Mouse (Mus musculus) neural tube, embryonic 12.5 days (tissue): Measurements from ENCODE around the gene Msi2. TPM values are rescaled to one million over a fixed set of nuclear protein-coding genes. Genes with fewer than 3 reads are reported as not detected.

Experiments
- ATAC-seq: fragments of 200-750 bp; cut with Nextera tagmentation; 2 replicates; pipeline ENCODE4 v1.8.0; 2017; ENCODE audit warnings: low read depth, mild to moderate bottlenecking, moderate TSS enrichment, moderate library complexity; ENCODE audit not compliant: low FRiP score
- H3K27ac ChIP-seq: fragments of 300-500 bp; sonication (generic); 2 replicates; pipeline ENCODE4 v1.5.1; 2016
- H3K27me3 ChIP-seq: fragments of 300-500 bp; sonication (generic); replicated peaks from 2 replicates; pipeline ENCODE4 v1.6.1; 2016; ENCODE audit warnings: mild to moderate bottlenecking
- H3K36me3 ChIP-seq: fragments of 300-500 bp; sonication (generic); 2 replicates; pipeline ENCODE4 v1.6.1; 2016; ENCODE audit warnings: mild to moderate bottlenecking
- H3K4me1 ChIP-seq: fragments of 300-500 bp; sonication (generic); 2 replicates; pipeline ENCODE4 v1.6.1; 2016
- H3K4me2 ChIP-seq: fragments of 300-500 bp; sonication (generic); replicated peaks from 2 replicates; pipeline ENCODE4 v1.6.1; 2016; ENCODE audit warnings: mild to moderate bottlenecking
- H3K4me3 ChIP-seq: fragments of 300-500 bp; sonication (generic); 2 replicates; pipeline ENCODE4 v1.5.1; 2016
- H3K9ac ChIP-seq: fragments of 300-500 bp; sonication (generic); 2 replicates; pipeline ENCODE4 v1.6.1; 2016; ENCODE audit warnings: mild to moderate bottlenecking
- H3K9me3 ChIP-seq: fragments of 300-500 bp; sonication (generic); 2 replicates; pipeline ENCODE4 v1.6.1; 2016; ENCODE audit warnings: mild to moderate bottlenecking
- WGBS: fragments of 180-500 bp; shearing (Covaris S2); methylation state at CpG from one replicate; pipeline ENCODE4 v1.1.7; 2016; 5-methylcytosine and 5-hydroxymethylcytosine counted together
- polyA plus RNA-seq: library from polyadenylated mRNA; unstranded; fragments of >200 nt; fragmentation: Nextera tagmentation; extraction: Ambion mirVana; gene quantifications from 2 replicates; pipeline ENCODE4 v1.2.1, GENCODE M21; 2016

The Msi2 gene
- polyA plus RNA-seq, 1 experiment from 2014 or later: 27.9 TPM

- Histone ChIP-seq H3K27me3 (no peaks in the 10 kb centered on the region), H3K4me2 (no peak overlapping the region), H3K4me1 (peaks cover 57% of the 10 kb centered on the region), H3K36me3 (no peaks in the 10 kb centered on the region), H3K9ac (0 out of 2 replicates have a peak overlapping the region, but pooled peaks have one; percentile 13), H3K27ac (no peak overlapping the region), H3K9me3 (no peaks in the 10 kb centered on the region), H3K4me3 (no peak overlapping the region)
- ATAC-seq: no peak
- 82% methylated on average over 3 of the region's 3 CpGs for WGBS
Measured at GRCm38 (mm10) chr11:88628676-88629075, 89.6 kb downstream of the Msi2 start.

DNA sequence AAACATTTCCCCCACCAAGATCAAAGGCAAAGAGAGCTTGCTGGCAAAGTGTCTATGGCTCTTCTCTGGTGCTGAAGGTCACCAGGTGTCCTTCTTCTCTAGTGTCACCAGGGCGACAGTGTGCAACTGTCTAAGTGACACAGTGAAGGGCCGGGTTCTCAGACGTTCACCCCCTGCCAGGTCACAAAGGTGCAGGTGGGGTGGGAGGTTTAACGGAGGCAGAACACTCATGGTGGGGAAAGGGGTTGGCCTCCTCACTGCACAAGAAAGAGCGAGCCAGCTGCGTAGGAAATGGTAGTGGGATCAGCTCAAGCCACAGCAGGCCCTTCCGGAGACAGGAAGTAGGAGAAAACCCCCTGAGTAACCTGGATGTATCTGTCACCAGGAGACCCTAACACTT is 91.0 kb downstream of the Msi2 start:
- no peak for ATAC-seq
- Histone ChIP-seq H3K27ac (no peak overlapping the region), H3K4me2 (no peak overlapping the region), H3K4me1 (peaks cover 68% of the 10 kb centered on the region), H3K36me3 (no peaks in the 10 kb centered on the region), H3K27me3 (no peaks in the 10 kb centered on the region), H3K9me3 (no peaks in the 10 kb centered on the region), H3K4me3 (no peak overlapping the region), H3K9ac (no peak overlapping the region)
- WGBS: 63% methylated on average over 7 of the region's 7 CpGs

DNA sequence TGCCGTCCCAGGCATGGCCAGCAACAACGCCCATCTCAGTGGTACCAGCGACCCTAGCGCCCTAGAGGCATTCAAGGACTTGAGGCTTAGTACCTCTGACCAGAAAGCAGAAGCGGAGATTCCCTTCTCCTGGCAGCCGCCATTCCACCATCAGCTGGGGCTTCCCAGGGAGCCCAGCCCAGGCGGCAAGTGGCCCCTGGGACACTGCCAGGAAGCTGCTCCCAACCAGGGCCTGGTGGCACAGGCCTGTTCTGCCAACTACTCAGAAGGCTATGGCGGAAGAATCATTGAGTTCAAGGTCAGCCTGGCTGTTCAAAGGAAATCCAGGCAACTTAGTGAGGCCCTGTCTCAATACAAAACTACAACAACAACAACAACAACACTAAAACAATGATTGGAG is 91.7 kb downstream of the Msi2 start:
- WGBS: 70% methylated on average over 8 of the region's 8 CpGs
- Histone ChIP-seq H3K4me2 (no peak overlapping the region), H3K27me3 (no peaks in the 10 kb centered on the region), H3K27ac (no peak overlapping the region), H3K4me3 (no peak overlapping the region), H3K9ac (no peak overlapping the region), H3K36me3 (no peaks in the 10 kb centered on the region), H3K4me1 (peaks cover 76% of the 10 kb centered on the region), H3K9me3 (no peaks in the 10 kb centered on the region)
- ATAC-seq: no peak

DNA sequence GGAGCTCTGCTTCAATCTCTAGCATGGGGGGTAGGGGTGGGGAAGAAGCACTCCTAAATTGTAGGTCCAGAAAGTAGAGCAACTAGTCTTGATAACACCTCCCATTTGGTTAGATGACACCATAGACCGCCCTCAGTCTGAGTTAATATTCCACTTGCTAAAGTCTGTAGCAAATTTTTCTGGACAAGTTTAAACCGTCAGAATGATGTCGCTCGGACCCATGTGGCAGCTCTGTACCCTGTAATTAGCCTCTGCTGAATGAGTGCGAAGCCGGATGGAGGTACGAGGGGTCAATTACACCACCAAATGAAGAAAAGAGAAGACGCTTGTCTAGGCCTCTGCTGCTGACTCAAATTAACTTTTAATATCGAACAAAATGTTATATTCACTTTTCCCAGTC is 92.3 kb downstream of the Msi2 start:
- H3K4me1 ChIP-seq: peaks cover 81% of the 10 kb centered on the region
- no peak for ATAC-seq
- H3K36me3 ChIP-seq: no peaks in the 10 kb centered on the region
- H3K27me3 ChIP-seq: no peaks in the 10 kb centered on the region
- no peak overlapping the region for H3K27ac ChIP-seq
- H3K4me2 ChIP-seq: no peak overlapping the region
- H3K9me3 ChIP-seq: no peaks in the 10 kb centered on the region
- no peak overlapping the region for H3K9ac ChIP-seq
- no peak overlapping the region for H3K4me3 ChIP-seq
- WGBS: 73% methylated on average over 9 of the region's 9 CpGs

DNA sequence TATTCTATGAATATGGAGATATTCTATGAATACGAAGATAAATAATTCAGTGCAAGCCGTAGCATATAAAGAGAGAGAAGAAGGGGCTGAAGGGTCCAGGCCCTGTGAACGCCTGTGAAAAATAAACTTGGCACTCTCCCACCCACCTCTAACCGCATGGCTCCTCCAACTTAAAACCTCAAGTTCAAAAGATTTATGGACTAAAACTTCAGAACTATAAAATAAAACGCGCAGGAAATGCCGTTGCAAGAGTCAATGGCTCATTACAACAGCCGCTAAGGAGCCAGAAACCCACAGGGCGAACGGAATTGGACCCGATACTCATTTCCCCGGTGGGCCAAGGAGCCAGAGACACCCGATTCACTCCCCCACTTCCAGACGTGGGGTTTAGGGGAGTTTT is 93.2 kb downstream of the Msi2 start:
- Histone ChIP-seq H3K27ac (no peak overlapping the region), H3K9ac (no peak overlapping the region), H3K4me3 (no peak overlapping the region), H3K9me3 (no peaks in the 10 kb centered on the region), H3K27me3 (no peaks in the 10 kb centered on the region), H3K36me3 (no peaks in the 10 kb centered on the region), H3K4me2 (no peak overlapping the region), H3K4me1 (peaks cover 88% of the 10 kb centered on the region)
- 58% methylated on average over 14 of the region's 14 CpGs for WGBS
- ATAC-seq: no peak

DNA sequence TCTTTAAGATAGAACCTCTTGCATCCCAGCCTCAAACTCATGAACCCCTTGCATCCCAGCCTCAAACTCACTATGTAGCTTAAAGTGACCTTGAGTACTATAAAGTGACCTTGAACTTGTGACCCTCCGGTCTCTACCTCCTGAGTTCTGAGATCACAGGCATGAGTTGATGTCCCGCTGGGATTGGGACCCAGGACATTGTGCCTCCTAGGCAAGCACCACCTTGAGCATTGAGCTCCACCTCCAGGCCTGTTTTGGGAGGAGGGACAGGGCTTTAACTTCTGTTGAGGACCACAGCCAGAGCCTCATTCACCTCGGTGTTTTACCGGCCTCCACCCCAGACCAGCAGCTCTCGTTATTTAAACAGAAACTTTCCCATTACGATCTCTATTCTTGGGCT is 93.7 kb downstream of the Msi2 start:
- no peak for ATAC-seq
- 75% methylated on average over 6 of the region's 6 CpGs for WGBS
- H3K4me2 ChIP-seq: no peak overlapping the region
- no peak overlapping the region for H3K9ac ChIP-seq
- peaks cover 90% of the 10 kb centered on the region for H3K4me1 ChIP-seq
- H3K4me3 ChIP-seq: no peak overlapping the region
- H3K27me3 ChIP-seq: no peaks in the 10 kb centered on the region
- no peak overlapping the region for H3K27ac ChIP-seq
- no peaks in the 10 kb centered on the region for H3K36me3 ChIP-seq
- H3K9me3 ChIP-seq: no peaks in the 10 kb centered on the region

DNA sequence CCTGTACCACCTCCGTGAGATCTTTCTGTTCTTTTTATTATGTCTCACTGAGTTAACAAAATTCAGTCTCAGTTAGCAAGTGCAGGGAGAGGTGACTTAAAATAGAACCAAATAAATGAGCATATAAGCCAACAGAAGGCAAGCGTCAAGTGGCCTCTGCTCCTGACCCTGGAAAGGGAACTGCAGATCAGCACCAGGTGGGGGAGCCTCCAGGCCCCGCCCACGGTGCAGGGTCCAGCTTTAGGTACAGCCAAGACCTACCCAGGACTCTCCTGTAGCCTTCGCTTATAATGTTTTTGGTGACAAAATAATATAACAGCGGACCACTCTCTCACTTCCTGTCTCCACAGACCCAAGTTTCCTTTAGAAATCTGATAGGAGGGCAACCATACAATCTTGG is 94.6 kb downstream of the Msi2 start:
- H3K9ac ChIP-seq: no peak overlapping the region
- H3K36me3 ChIP-seq: no peaks in the 10 kb centered on the region
- no peaks in the 10 kb centered on the region for H3K27me3 ChIP-seq
- 79% methylated on average over 6 of the region's 6 CpGs for WGBS
- no peak overlapping the region for H3K4me2 ChIP-seq
- no peak overlapping the region for H3K4me3 ChIP-seq
- peaks cover 90% of the 10 kb centered on the region for H3K4me1 ChIP-seq
- H3K27ac ChIP-seq: no peak overlapping the region
- H3K9me3 ChIP-seq: no peaks in the 10 kb centered on the region
- ATAC-seq: no peak

DNA sequence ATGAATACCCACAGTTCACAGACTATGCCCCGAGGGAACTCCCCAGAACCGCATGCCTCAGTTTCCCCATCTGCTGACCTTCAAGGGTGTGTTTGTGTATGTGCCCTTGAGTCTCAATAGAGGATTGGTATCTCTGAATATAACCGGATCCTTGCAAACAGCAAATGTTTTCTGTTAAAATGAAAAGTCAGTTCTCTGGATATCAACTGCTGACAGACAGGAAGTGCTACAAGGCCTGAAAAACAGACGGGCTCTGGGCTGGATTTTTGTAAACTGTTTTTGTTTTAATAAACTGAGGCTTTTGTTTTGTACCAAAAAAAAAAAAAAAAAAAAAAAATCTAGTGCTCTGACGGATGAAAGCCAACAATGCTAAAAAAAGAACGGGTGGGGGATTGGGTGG is 95.8 kb downstream of the Msi2 start:
- no peak overlapping the region for H3K27ac ChIP-seq
- peaks cover 89% of the 10 kb centered on the region for H3K4me1 ChIP-seq
- H3K9ac ChIP-seq: no peak overlapping the region
- no peak overlapping the region for H3K4me3 ChIP-seq
- H3K9me3 ChIP-seq: no peaks in the 10 kb centered on the region
- 53% methylated on average over 6 of the region's 6 CpGs for WGBS
- H3K36me3 ChIP-seq: no peaks in the 10 kb centered on the region
- H3K27me3 ChIP-seq: no peaks in the 10 kb centered on the region
- no peak overlapping the region for H3K4me2 ChIP-seq
- ATAC-seq: no peak

GRCm38 (mm10) chr11:88621789-88622188 is 96.5 kb downstream of the Msi2 start:
- H3K27me3 ChIP-seq: no peaks in the 10 kb centered on the region
- H3K27ac ChIP-seq: no peak overlapping the region
- no peaks in the 10 kb centered on the region for H3K36me3 ChIP-seq
- H3K4me2 ChIP-seq: no peak overlapping the region
- WGBS: 83% methylated on average over 4 of the region's 4 CpGs
- no peaks in the 10 kb centered on the region for H3K9me3 ChIP-seq
- peaks cover 83% of the 10 kb centered on the region for H3K4me1 ChIP-seq
- H3K4me3 ChIP-seq: no peak overlapping the region
- ATAC-seq: no peak
- H3K9ac ChIP-seq: no peak overlapping the region

DNA sequence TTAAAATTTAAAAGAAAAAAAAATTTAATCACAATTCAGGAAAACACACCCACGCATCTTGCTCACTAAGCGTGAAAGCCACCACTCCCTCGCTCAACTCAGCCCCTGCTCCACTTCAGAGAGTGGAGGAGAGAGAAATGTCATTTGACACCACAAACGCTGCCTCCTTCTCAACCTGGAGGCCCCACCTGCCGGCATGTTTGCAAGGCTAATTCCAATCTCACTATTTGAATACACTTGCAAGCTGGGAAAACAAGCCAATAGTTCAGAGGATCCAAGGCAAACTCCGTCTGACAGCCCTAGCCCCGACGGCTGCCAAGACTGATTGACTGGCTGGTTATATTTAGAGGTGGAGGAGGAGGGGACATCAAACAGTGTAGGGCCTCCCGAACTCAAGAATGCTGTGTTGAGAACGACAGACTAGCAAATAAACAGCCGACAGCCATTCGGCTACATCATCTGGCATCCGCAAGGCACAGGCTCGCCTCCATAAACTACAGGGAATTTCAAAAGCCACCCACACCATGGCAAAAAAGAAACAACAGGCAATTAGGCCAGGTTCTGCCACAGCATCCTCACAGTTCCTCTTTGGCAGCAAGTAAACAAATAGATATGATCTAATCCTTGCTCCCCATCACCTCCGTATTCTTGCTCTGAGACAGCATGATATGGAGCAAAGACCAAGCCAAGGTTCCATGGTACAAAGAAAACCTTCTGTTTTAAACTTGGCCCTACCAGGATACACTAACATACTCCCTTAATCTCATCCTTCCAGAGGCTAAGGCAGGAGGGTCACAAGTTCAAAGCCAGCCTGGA is 97.9 kb downstream of the Msi2 start:
- H3K9ac ChIP-seq: no peak overlapping the region
- WGBS: 20% methylated on average over 15 of the region's 15 CpGs
- H3K4me1 ChIP-seq: peaks cover 71% of the 10 kb centered on the region
- ATAC-seq: no peak
- H3K9me3 ChIP-seq: no peaks in the 10 kb centered on the region
- no peaks in the 10 kb centered on the region for H3K27me3 ChIP-seq
- no peak overlapping the region for H3K4me3 ChIP-seq
- H3K36me3 ChIP-seq: no peaks in the 10 kb centered on the region
- no peak overlapping the region for H3K4me2 ChIP-seq
- H3K27ac ChIP-seq: no peak overlapping the region

GRCm38 (mm10) chr11:88619468-88620157 is 98.7 kb downstream of the Msi2 start:
- no peak overlapping the region for H3K27ac ChIP-seq
- no peak for ATAC-seq
- 63% methylated on average over 9 of the region's 9 CpGs for WGBS
- H3K27me3 ChIP-seq: no peaks in the 10 kb centered on the region
- peaks cover 63% of the 10 kb centered on the region for H3K4me1 ChIP-seq
- H3K9me3 ChIP-seq: no peaks in the 10 kb centered on the region
- H3K4me3 ChIP-seq: no peak overlapping the region
- no peaks in the 10 kb centered on the region for H3K36me3 ChIP-seq
- H3K9ac ChIP-seq: no peak overlapping the region
- no peak overlapping the region for H3K4me2 ChIP-seq

DNA sequence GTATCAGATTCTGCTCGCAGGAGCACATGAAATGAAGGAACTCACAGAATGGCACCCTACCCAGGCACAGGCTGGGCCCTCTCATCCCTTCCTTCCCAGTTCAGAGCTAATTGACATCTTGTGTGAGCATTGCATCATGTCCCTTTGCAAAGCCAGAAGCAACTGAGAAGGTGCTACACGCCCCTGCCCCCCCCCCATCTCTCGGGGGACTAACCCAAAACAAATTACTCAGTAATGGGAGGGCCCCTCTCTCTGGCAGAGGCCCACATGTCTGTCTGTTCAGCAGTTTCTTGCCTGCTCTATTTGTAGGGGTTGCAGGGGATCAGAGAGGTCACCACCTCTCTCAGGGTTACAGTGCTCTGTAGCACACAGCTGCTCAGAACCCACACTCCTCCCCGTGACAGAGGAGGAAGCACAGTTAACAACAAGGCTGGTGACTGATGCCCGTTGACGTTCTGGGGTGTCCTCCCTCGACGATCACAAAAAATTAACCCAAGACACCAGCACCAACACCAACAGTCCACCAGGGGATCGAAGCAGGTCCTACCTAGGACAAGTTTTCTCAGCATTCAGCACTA is 99.5 kb downstream of the Msi2 start:
- Histone ChIP-seq H3K27ac (no peak overlapping the region), H3K4me1 (peaks cover 61% of the 10 kb centered on the region), H3K9ac (no peak overlapping the region), H3K9me3 (no peaks in the 10 kb centered on the region), H3K4me2 (no peak overlapping the region; the same call in 1 of the 2 replicates), H3K27me3 (no peaks in the 10 kb centered on the region), H3K36me3 (no peaks in the 10 kb centered on the region), H3K4me3 (no peak overlapping the region)
- WGBS: 43% methylated on average over 9 of the region's 9 CpGs
- ATAC-seq: no peak
